In genomic region chr15:15392300-15393022, GRCm38 (mm10) we compare ENCODE assay signal across 21 mouse cellular contexts.
DNase-seq lines count a peak whose midpoint lies in the region; ATAC-seq and TF ChIP-seq lines count a peak whose summit lies in the region.
"Had no signal": no experiment of that assay in that cellular context is flagged by ENCODE, and none has a peak within 500 bp of the region (broad histone marks: within the 10 kb centered on the region; RNA-seq: fewer than 3 reads in every experiment).

No protein-coding gene starts in this region.

- TF ChIP-seq CTCF in kidney, adult 2 months (conservative IDR thresholded peaks at IDR 0.05; ENCODE audit: insufficient read depth, insufficient read length, low read depth, low read length): no peak
- TF ChIP-seq CTCF in lung, embryonic 14.5 days (IDR thresholded peaks at IDR 0.05; ENCODE audit: low read depth): no peak
- no peak for TF ChIP-seq CTCF in lung, adult 2 months (IDR thresholded peaks at IDR 0.05; ENCODE audit: insufficient read depth, low read length)

- no peak for TF ChIP-seq POLR2A in kidney, adult 2 months (IDR thresholded peaks at IDR 0.05; ENCODE audit: low read depth, low read length)
- TF ChIP-seq POLR2A in lung, adult 2 months (IDR thresholded peaks at IDR 0.05; ENCODE audit: borderline replicate concordance, extremely low read depth, low read depth, low read length): no peak

- H3K4me2 ChIP-seq in forebrain, embryonic 14.5 days (ENCODE audit: low read length): no peak overlapping the region
- H3K4me2 ChIP-seq in forebrain, embryonic 15.5 days (replicated peaks): no peak overlapping the region
- no peak overlapping the region for H3K4me2 ChIP-seq in kidney, embryonic 15.5 days
- no peak overlapping the region for H3K4me2 ChIP-seq in lung, embryonic 14.5 days
- H3K4me2 ChIP-seq: heart, embryonic 11.5 days; hindbrain, embryonic 12.5 days; hindbrain, embryonic 15.5 days had no signal

- no peak overlapping the region; the same call in 1 of the 2 replicates for H3K27ac ChIP-seq in forebrain, embryonic 14.5 days (ENCODE audit: low read depth, low read length)
- no peak overlapping the region for H3K27ac ChIP-seq in forebrain, embryonic 15.5 days (replicated peaks)
- H3K27ac ChIP-seq in kidney, embryonic 15.5 days: no peak overlapping the region
- no peak overlapping the region for H3K27ac ChIP-seq in kidney, adult 2 months (ENCODE audit: insufficient read depth, low read depth, low read length)
- H3K27ac ChIP-seq in lung, embryonic 14.5 days (ENCODE audit: low read depth): no peak overlapping the region
- H3K27ac ChIP-seq: gastrocnemius, adult 2 months; hindbrain, embryonic 12.5 days; hindbrain, embryonic 15.5 days had no signal

- no peak overlapping the region for H3K9ac ChIP-seq in forebrain, embryonic 14.5 days (ENCODE audit: low read length)
- H3K9ac ChIP-seq in forebrain, embryonic 15.5 days (replicated peaks): no peak overlapping the region
- no peak overlapping the region for H3K9ac ChIP-seq in kidney, embryonic 15.5 days
- H3K9ac ChIP-seq in lung, embryonic 14.5 days: no peak overlapping the region
- H3K9ac ChIP-seq: hindbrain, embryonic 12.5 days; hindbrain, embryonic 15.5 days had no signal

- no peaks in the 10 kb centered on the region for H3K4me1 ChIP-seq in forebrain, embryonic 14.5 days (ENCODE audit: control insufficient read depth, insufficient read depth, low read length)
- no peaks in the 10 kb centered on the region for H3K4me1 ChIP-seq in forebrain, embryonic 15.5 days
- H3K4me1 ChIP-seq in kidney, embryonic 15.5 days: no peaks in the 10 kb centered on the region
- H3K4me1 ChIP-seq in kidney, adult 2 months (ENCODE audit: control insufficient read depth, insufficient read depth, low read length): no peaks in the 10 kb centered on the region
- H3K4me1 ChIP-seq in lung, embryonic 14.5 days (ENCODE audit: insufficient read depth): no peaks in the 10 kb centered on the region
- H3K4me1 ChIP-seq in lung, adult 2 months (ENCODE audit: control insufficient read depth, insufficient read depth, low read length): no peaks in the 10 kb centered on the region
- H3K4me1 ChIP-seq: hindbrain, embryonic 12.5 days; hindbrain, embryonic 15.5 days had no signal

- ATAC-seq in forebrain, embryonic 14.5 days: no peak
- no peak for ATAC-seq in forebrain, embryonic 15.5 days (replicated peaks)
- ATAC-seq in kidney, embryonic 15.5 days (replicated peaks; ENCODE audit: low FRiP score): peak; percentile 76
- no peak for ATAC-seq in lung, embryonic 14.5 days (ENCODE audit: insufficient read depth)
- ATAC-seq: activated CD4-positive, CD25-positive, alpha-beta regulatory T cell, adult 4 months; forebrain, embryonic 16.5 days had no signal

- no peaks in the 10 kb centered on the region for H3K36me3 ChIP-seq in forebrain, embryonic 14.5 days (ENCODE audit: control insufficient read depth, insufficient read depth, low read length)
- H3K36me3 ChIP-seq in forebrain, embryonic 15.5 days: no peaks in the 10 kb centered on the region
- H3K36me3 ChIP-seq in kidney, embryonic 15.5 days: no peaks in the 10 kb centered on the region
- H3K36me3 ChIP-seq in kidney, adult 2 months (ENCODE audit: control insufficient read depth, insufficient read depth, low read length): no peaks in the 10 kb centered on the region
- H3K36me3 ChIP-seq in lung, embryonic 14.5 days (ENCODE audit: insufficient read depth): no peaks in the 10 kb centered on the region
- H3K36me3 ChIP-seq: hindbrain, embryonic 12.5 days; hindbrain, embryonic 15.5 days had no signal

- H3K27me3 ChIP-seq in forebrain, embryonic 14.5 days (replicated peaks; ENCODE audit: control insufficient read depth, insufficient read depth, low read length): no peaks in the 10 kb centered on the region
- no peaks in the 10 kb centered on the region for H3K27me3 ChIP-seq in forebrain, embryonic 15.5 days
- no peaks in the 10 kb centered on the region for H3K27me3 ChIP-seq in kidney, embryonic 15.5 days
- no peaks in the 10 kb centered on the region for H3K27me3 ChIP-seq in kidney, adult 2 months (replicated peaks; ENCODE audit: control insufficient read depth, insufficient read depth, low read length)
- no peaks in the 10 kb centered on the region for H3K27me3 ChIP-seq in lung, embryonic 14.5 days (ENCODE audit: insufficient read depth, low read length)
- H3K27me3 ChIP-seq: hindbrain, embryonic 12.5 days; hindbrain, embryonic 15.5 days had no signal

- DNase-seq in forebrain, embryonic 14.5 days (ENCODE audit: low spot score): peak; percentile 2
- DNase-seq in kidney, postnatal 14 days: no peak
- DNase-seq in kidney, postnatal 10 days: peak; percentile 8
- no peak for DNase-seq in kidney, adult 2 months
- DNase-seq in lung, embryonic 14.5 days: peak; percentile 33
- DNase-seq in lung, adult 2 months: no peak
- DNase-seq: adrenal gland, adult 8-10 months; adrenal gland, postnatal 25 days; cerebellum, adult 18-20 months; cerebellum, adult 9-10 months; cerebellum, postnatal 14 days; gastrocnemius, adult 2 months; gastrocnemius, postnatal 14 days; heart, adult 11 months had no signal

- H3K9me3 ChIP-seq in forebrain, embryonic 14.5 days (replicated peaks; ENCODE audit: control insufficient read depth, low read length): no peaks in the 10 kb centered on the region
- H3K9me3 ChIP-seq in forebrain, embryonic 15.5 days: no peaks in the 10 kb centered on the region
- no peaks in the 10 kb centered on the region for H3K9me3 ChIP-seq in kidney, embryonic 15.5 days (replicated peaks)
- no peaks in the 10 kb centered on the region for H3K9me3 ChIP-seq in lung, embryonic 14.5 days (ENCODE audit: low read depth, low read length)
- H3K9me3 ChIP-seq: hindbrain, embryonic 12.5 days; hindbrain, embryonic 15.5 days had no signal

- no peak overlapping the region for H3K4me3 ChIP-seq in forebrain, embryonic 14.5 days (ENCODE audit: low read depth, low read length)
- H3K4me3 ChIP-seq in forebrain, embryonic 15.5 days: no peak overlapping the region
- no peak overlapping the region for H3K4me3 ChIP-seq in kidney, embryonic 15.5 days (replicated peaks)
- H3K4me3 ChIP-seq in kidney, adult 2 months (ENCODE audit: insufficient read depth, low read depth, low read length): no peak overlapping the region
- no peak overlapping the region for H3K4me3 ChIP-seq in lung, embryonic 14.5 days (ENCODE audit: low read depth, low read length)
- H3K4me3 ChIP-seq in lung, adult 2 months (replicated peaks; ENCODE audit: extremely low read depth, low read depth, low read length): no peak overlapping the region
- H3K4me3 ChIP-seq: gastrocnemius, adult 2 months; hindbrain, embryonic 12.5 days; hindbrain, embryonic 15.5 days had no signal

- WGBS in forebrain, embryonic 14.5 days: 78% methylated on average over 7 of the region's 7 CpGs
- 76% methylated on average over 7 of the region's 7 CpGs for WGBS in forebrain, embryonic 15.5 days
- 69% methylated on average over 7 of the region's 7 CpGs for WGBS in kidney, embryonic 15.5 days
- WGBS in kidney, adult 2 months: 81% methylated on average over 7 of the region's 7 CpGs
- WGBS in lung, embryonic 14.5 days: 78% methylated on average over 7 of the region's 7 CpGs
- WGBS in lung, adult 2 months: 81% methylated on average over 7 of the region's 7 CpGs

Comparison
In these comparisons a context has a peak if more than half of its experiments do, and no peak if none do; other contexts are left out.
1. DNase-seq: peak in forebrain, embryonic 14.5 days (single experiment), kidney, postnatal 10 days (single experiment) and lung, embryonic 14.5 days (single experiment); none in kidney, postnatal 14 days (single experiment), kidney, adult 2 months (single experiment) and lung, adult 2 months (single experiment).